ENCODE assay signal across 9 mouse cellular contexts in genomic region chr11:75047066-75047465, GRCm38 (mm10).
DNase-seq lines count a peak whose midpoint lies in the region; ATAC-seq and TF ChIP-seq lines count a peak whose summit lies in the region.
"Had no signal": no experiment of that assay in that cellular context is flagged by ENCODE, and none has a peak within 500 bp of the region (broad histone marks: within the 10 kb centered on the region; RNA-seq: fewer than 3 reads in every experiment).

No protein-coding gene starts in this region.

- H3K9me3 ChIP-seq in hindbrain, embryonic 13.5 days = no peaks in the 10 kb centered on the region
- no peaks in the 10 kb centered on the region for H3K9me3 ChIP-seq in hindbrain, embryonic 11.5 days (ENCODE audit: control insufficient read depth, low read length)
- H3K9me3 ChIP-seq in kidney, embryonic 16.5 days (ENCODE audit: low read length) = no peaks in the 10 kb centered on the region
- no peaks in the 10 kb centered on the region for H3K9me3 ChIP-seq in limb, embryonic 15.5 days

- TF ChIP-seq POLR2A in thymus, adult 2 months (IDR thresholded peaks at IDR 0.05; ENCODE audit: control insufficient read depth, extremely low read depth, insufficient read depth, low read length, poor library complexity) = no peak

- peaks cover 9% of the 10 kb centered on the region for H3K36me3 ChIP-seq in hindbrain, embryonic 13.5 days
- H3K36me3 ChIP-seq in hindbrain, embryonic 11.5 days (ENCODE audit: control insufficient read depth, insufficient read depth, low read length) = no peaks in the 10 kb centered on the region
- peaks cover 2% of the 10 kb centered on the region; the same call in 1 of the 2 replicates for H3K36me3 ChIP-seq in kidney, embryonic 16.5 days (ENCODE audit: insufficient read depth, low read length)
- H3K36me3 ChIP-seq in limb, embryonic 15.5 days = no peaks in the 10 kb centered on the region
- H3K36me3 ChIP-seq in thymus, adult 2 months (ENCODE audit: control insufficient read depth, insufficient read depth, low read length) = peaks cover 24% of the 10 kb centered on the region; the same call in 1 of the 2 replicates

- H3K27me3 ChIP-seq in hindbrain, embryonic 13.5 days = no peaks in the 10 kb centered on the region
- no peaks in the 10 kb centered on the region for H3K27me3 ChIP-seq in hindbrain, embryonic 11.5 days (ENCODE audit: control insufficient read depth, insufficient read depth, low read length)
- H3K27me3 ChIP-seq in kidney, embryonic 16.5 days (ENCODE audit: insufficient read depth, low read length) = no peaks in the 10 kb centered on the region
- no peaks in the 10 kb centered on the region for H3K27me3 ChIP-seq in limb, embryonic 15.5 days
- no peaks in the 10 kb centered on the region for H3K27me3 ChIP-seq in thymus, adult 2 months (ENCODE audit: control insufficient read depth, insufficient read depth, low read length)
- H3K27me3 ChIP-seq: CH12.LX had no signal

- H3K9ac ChIP-seq in hindbrain, embryonic 13.5 days = no peak overlapping the region
- H3K9ac ChIP-seq in hindbrain, embryonic 11.5 days (ENCODE audit: low read depth, low read length) = no peak overlapping the region
- H3K9ac ChIP-seq in kidney, embryonic 16.5 days (replicated peaks; ENCODE audit: low read length) = no peak overlapping the region
- no peak overlapping the region for H3K9ac ChIP-seq in limb, embryonic 15.5 days

- H3K27ac ChIP-seq in hindbrain, embryonic 13.5 days = peak overlapping the region; percentile 30; the same call in 1 of the 2 replicates
- no peak overlapping the region for H3K27ac ChIP-seq in hindbrain, embryonic 11.5 days (ENCODE audit: low read depth, low read length)
- peak overlapping the region; percentile 98 for H3K27ac ChIP-seq in kidney, embryonic 16.5 days (ENCODE audit: low read length)
- peak overlapping the region; percentile 79 for H3K27ac ChIP-seq in limb, embryonic 15.5 days
- H3K27ac ChIP-seq in thymus, adult 2 months (ENCODE audit: control insufficient read depth, insufficient read depth, low read length) = no peak overlapping the region

- WGBS in hindbrain, embryonic 13.5 days = 56% methylated on average over 6 of the region's 6 CpGs
- 68% methylated on average over 6 of the region's 6 CpGs for WGBS in hindbrain, embryonic 11.5 days
- WGBS in kidney, embryonic 16.5 days = 18% methylated on average over 6 of the region's 6 CpGs
- 16% methylated on average over 6 of the region's 6 CpGs for WGBS in limb, embryonic 15.5 days
- 88% methylated on average over 6 of the region's 6 CpGs for WGBS in thymus, adult 2 months

- peaks cover 26% of the 10 kb centered on the region for H3K4me1 ChIP-seq in hindbrain, embryonic 13.5 days (replicated peaks)
- H3K4me1 ChIP-seq in hindbrain, embryonic 11.5 days (replicated peaks; ENCODE audit: control insufficient read depth, insufficient read depth, low read length) = no peaks in the 10 kb centered on the region
- H3K4me1 ChIP-seq in kidney, embryonic 16.5 days (ENCODE audit: insufficient read depth, low read length) = peaks cover 64% of the 10 kb centered on the region
- H3K4me1 ChIP-seq in limb, embryonic 15.5 days = peaks cover 60% of the 10 kb centered on the region
- no peaks in the 10 kb centered on the region for H3K4me1 ChIP-seq in thymus, adult 2 months (replicated peaks; ENCODE audit: control insufficient read depth, insufficient read depth, low read length)

- no peak for DNase-seq in hindbrain, embryonic 11.5 days (ENCODE audit: low spot score)
- peak; percentile 61 to 76 for DNase-seq in cerebellum, postnatal 25 days
- DNase-seq in heart, adult 9 months (ENCODE audit: low spot score in 2 of 2) = peak; percentile 93 to 97
- DNase-seq in right cerebral cortex, adult 2 months (ENCODE audit: low spot score in 2 of 2) = peak; percentile 38 to 60
- DNase-seq in thymus, adult 2 months = no peak

- no peak overlapping the region for H3K4me2 ChIP-seq in hindbrain, embryonic 13.5 days
- no peak overlapping the region for H3K4me2 ChIP-seq in hindbrain, embryonic 11.5 days (replicated peaks; ENCODE audit: low read depth, low read length)
- no peak overlapping the region for H3K4me2 ChIP-seq in kidney, embryonic 16.5 days (replicated peaks; ENCODE audit: low read depth, low read length)
- H3K4me2 ChIP-seq in limb, embryonic 15.5 days = no peak overlapping the region

- peak; percentile 46; the same call in 1 of the 2 replicates for ATAC-seq in hindbrain, embryonic 13.5 days (ENCODE audit: low FRiP score)
- ATAC-seq in hindbrain, embryonic 11.5 days (ENCODE audit: low FRiP score) = no peak
- ATAC-seq in kidney, embryonic 16.5 days (ENCODE audit: low FRiP score, low TSS enrichment) = peak; percentile 85
- peak; percentile 88 for ATAC-seq in limb, embryonic 15.5 days (ENCODE audit: insufficient number of reproducible peaks, low FRiP score, low TSS enrichment, low read depth)

- H3K4me3 ChIP-seq in hindbrain, embryonic 13.5 days = no peak overlapping the region
- no peak overlapping the region for H3K4me3 ChIP-seq in hindbrain, embryonic 11.5 days (ENCODE audit: low read depth, low read length)
- H3K4me3 ChIP-seq in kidney, embryonic 16.5 days (ENCODE audit: low read length) = no peak overlapping the region
- no peak overlapping the region for H3K4me3 ChIP-seq in limb, embryonic 15.5 days
- H3K4me3 ChIP-seq in thymus, adult 2 months (ENCODE audit: control insufficient read depth, insufficient read depth, low read length) = no peak overlapping the region

- TF ChIP-seq CTCF in thymus, adult 2 months (IDR thresholded peaks at IDR 0.05; ENCODE audit: borderline replicate concordance, control insufficient read depth, extremely low read depth, insufficient read depth, low read length, poor library complexity) = no peak

Comparison
In these comparisons a context has a peak if more than half of its experiments do, and no peak if none do; other contexts are left out.
1. H3K27ac ChIP-seq: peak in hindbrain, embryonic 13.5 days (single experiment), kidney, embryonic 16.5 days (single experiment) and limb, embryonic 15.5 days (single experiment); none in hindbrain, embryonic 11.5 days (single experiment) and thymus, adult 2 months (single experiment).
2. DNase-seq: peak in cerebellum, postnatal 25 days (2 of 2), heart, adult 9 months (2 of 2) and right cerebral cortex, adult 2 months (2 of 2); none in hindbrain, embryonic 11.5 days (single experiment) and thymus, adult 2 months (single experiment).